Mouse (Mus musculus): ENCODE measurements around the gene Rsl1d1. TPM values are rescaled to one million over a fixed set of nuclear protein-coding genes. Genes with fewer than 3 reads are reported as not detected.
"Not testable (repeated sequence)": the region's sequence is repeated elsewhere in the genome, so short reads cannot be mapped to it uniquely, and the experiment has no call there.

Gene Rsl1d1
- polyA plus RNA-seq, 1 experiment from 2014 or later = 163 TPM

- H3K36me3 ChIP-seq = peaks cover 66% of the 10 kb centered on the region
Measured at GRCm38 (mm10) chr16:11154500-11154899, 48.6 kb downstream of the Rsl1d1 start.

GRCm38 (mm10) chr16:11143706-11144483 lies 59.2 kb downstream of the Rsl1d1 start:
- H3K4me1 ChIP-seq; H3K27ac ChIP-seq; H3K27me3 ChIP-seq; H3K4me3 ChIP-seq; H3K4me2 ChIP-seq; H3K9me3 ChIP-seq; ATAC-seq (ENCODE audit: borderline replicate concordance, extremely low read depth, low FRiP score, low TSS enrichment); H3K9ac ChIP-seq: not testable (repeated sequence)
- peaks cover 41% of the 10 kb centered on the region for H3K36me3 ChIP-seq
- WGBS = 17% methylated on average over 56 of the region's 56 CpGs

More at GRCm38 (mm10) chr16:11154500-11154899, 48.6 kb downstream of the Rsl1d1 start:
- no peak overlapping the region for H3K9ac ChIP-seq
- H3K4me1 ChIP-seq = no peaks in the 10 kb centered on the region
- no peaks in the 10 kb centered on the region for H3K9me3 ChIP-seq
- no peaks in the 10 kb centered on the region for H3K27me3 ChIP-seq
- no peak for ATAC-seq (ENCODE audit: borderline replicate concordance, extremely low read depth, low FRiP score, low TSS enrichment)
- H3K4me2 ChIP-seq = no peak overlapping the region
- H3K27ac ChIP-seq = no peak overlapping the region
- H3K4me3 ChIP-seq = no peak overlapping the region

Small RNA genes within 50 kb of the gene (microRNA-seq; reads per million reads assigned to microRNA genes)
- 46.5 reads per million, percentile 44 among the genes with 10 or more reads in this experiment for gene Gm23935

Other genes starting within 250 kb of the Rsl1d1 start
- gene Snn, start 142.4 kb downstream of the Rsl1d1 start, polyA plus RNA-seq (2015; fragmentation: Nextera tagmentation; extraction: Ambion mirVana) = 47.2 and 47.6 TPM in 2 replicates
- 109 and 111 TPM in 2 replicates for gene Litaf, start 137.2 kb downstream of the Rsl1d1 start, polyA plus RNA-seq (2015; fragmentation: Nextera tagmentation; extraction: Ambion mirVana)
- 32.3 and 34.6 TPM in 2 replicates for gene Txndc11, start 68.7 kb downstream of the Rsl1d1 start, polyA plus RNA-seq (2015; fragmentation: Nextera tagmentation; extraction: Ambion mirVana)
- gene Zc3h7a, start 26.9 kb downstream of the Rsl1d1 start, polyA plus RNA-seq (2015; fragmentation: Nextera tagmentation; extraction: Ambion mirVana) = 86.7 and 92.9 TPM in 2 replicates
- 75.5 and 75.6 TPM in 2 replicates for gene Gspt1, start 51.0 kb upstream of the Rsl1d1 start, polyA plus RNA-seq (2015; fragmentation: Nextera tagmentation; extraction: Ambion mirVana)
- gene Tnfrsf17, start 110.5 kb upstream of the Rsl1d1 start, polyA plus RNA-seq (2015; fragmentation: Nextera tagmentation; extraction: Ambion mirVana) = not detected in 2 replicates
- 8.0 and 12.6 TPM in 2 replicates for gene Snx29, start 119.6 kb upstream of the Rsl1d1 start, polyA plus RNA-seq (2015; fragmentation: Nextera tagmentation; extraction: Ambion mirVana)